Mouse (Mus musculus): ENCODE data around the gene Mcf2l. TPM values are rescaled to one million over a fixed set of nuclear protein-coding genes. Genes with fewer than 3 reads are reported as not detected.

Mcf2l gene
- polyA plus RNA-seq, 1 experiment = 2.9 TPM

DNA sequence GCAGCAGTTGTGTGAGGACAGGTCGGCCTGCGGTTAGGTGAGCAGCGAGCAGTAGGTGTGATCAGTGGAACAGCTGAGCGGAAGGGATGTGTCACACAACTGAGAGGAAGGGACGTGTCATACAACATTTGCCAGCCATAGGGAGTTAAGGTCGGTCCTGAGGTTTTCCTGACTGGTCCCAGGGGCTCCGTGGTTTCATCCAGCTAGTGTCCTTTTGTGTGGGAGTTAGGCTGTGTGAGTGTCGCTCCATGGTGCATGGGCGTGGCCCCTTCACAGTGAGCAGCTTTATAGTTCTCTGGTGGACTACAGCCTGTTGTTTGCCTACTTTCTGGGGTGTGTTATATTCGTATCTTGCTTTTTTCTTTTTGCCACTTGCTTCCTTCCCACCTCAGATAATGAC, 22.4 kb upstream of the Mcf2l start:
- H3K4me3 ChIP-seq (ENCODE audit: extremely low read depth, insufficient read depth, insufficient read length) = no peak overlapping the region
- H3K4me1 ChIP-seq (ENCODE audit: control insufficient read depth, insufficient read depth, insufficient read length) = no peaks in the 10 kb centered on the region
- DNase-seq (ENCODE audit: low read depth in 1 of 2, low spot score in 2 of 2) = no peak
- no peaks in the 10 kb centered on the region for H3K36me3 ChIP-seq (ENCODE audit: control insufficient read depth, insufficient read depth, low read length)
- TF ChIP-seq POLR2A (IDR thresholded peaks at IDR 0.05; ENCODE audit: low read depth, low read length) (no peak), CTCF (IDR thresholded peaks at IDR 0.05; ENCODE audit: extremely low read depth, insufficient read depth, insufficient read length, insufficient replicate concordance) (no peak)
- WGBS = 84% methylated on average over 10 of the region's 10 CpGs
- H3K27me3 ChIP-seq (ENCODE audit: control insufficient read depth, insufficient read depth, low read length) = no peaks in the 10 kb centered on the region
- no peak overlapping the region for H3K27ac ChIP-seq (ENCODE audit: insufficient read depth, low read length)

DNA sequence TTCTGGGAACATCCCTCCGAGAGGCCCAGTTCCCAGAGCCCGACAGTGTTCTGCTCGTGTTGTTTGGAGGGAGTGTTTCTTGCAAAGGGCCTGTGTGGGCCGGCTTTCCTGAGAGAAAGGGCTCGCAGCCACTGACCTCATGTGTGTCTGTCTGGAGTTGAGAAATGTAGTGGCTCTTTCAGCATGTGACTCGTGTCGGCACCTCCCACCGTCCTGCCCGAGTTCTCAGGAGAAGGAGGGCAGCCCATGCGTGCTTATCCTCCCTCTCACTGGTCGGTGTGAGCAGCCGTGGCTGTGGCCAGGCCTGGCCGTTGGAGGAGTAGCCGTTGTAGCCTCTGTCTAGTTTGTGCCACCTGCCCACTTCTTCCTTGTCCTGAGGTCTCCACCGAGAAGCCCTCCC, 17.6 kb upstream of the Mcf2l start:
- Histone ChIP-seq H3K4me3 (ENCODE audit: extremely low read depth, insufficient read depth, insufficient read length) (no peak overlapping the region), H3K4me1 (ENCODE audit: control insufficient read depth, insufficient read depth, insufficient read length) (no peaks in the 10 kb centered on the region), H3K27me3 (ENCODE audit: control insufficient read depth, insufficient read depth, low read length) (no peaks in the 10 kb centered on the region), H3K36me3 (ENCODE audit: control insufficient read depth, insufficient read depth, low read length) (no peaks in the 10 kb centered on the region), H3K27ac (ENCODE audit: insufficient read depth, low read length) (no peak overlapping the region)
- TF ChIP-seq CTCF (IDR thresholded peaks at IDR 0.05; ENCODE audit: extremely low read depth, insufficient read depth, insufficient read length, insufficient replicate concordance) (no peak), POLR2A (IDR thresholded peaks at IDR 0.05; ENCODE audit: low read depth, low read length) (no peak)
- DNase-seq (ENCODE audit: low read depth in 1 of 2, low spot score in 2 of 2) = no peak
- 80% methylated on average over 15 of the region's 15 CpGs for WGBS

DNA sequence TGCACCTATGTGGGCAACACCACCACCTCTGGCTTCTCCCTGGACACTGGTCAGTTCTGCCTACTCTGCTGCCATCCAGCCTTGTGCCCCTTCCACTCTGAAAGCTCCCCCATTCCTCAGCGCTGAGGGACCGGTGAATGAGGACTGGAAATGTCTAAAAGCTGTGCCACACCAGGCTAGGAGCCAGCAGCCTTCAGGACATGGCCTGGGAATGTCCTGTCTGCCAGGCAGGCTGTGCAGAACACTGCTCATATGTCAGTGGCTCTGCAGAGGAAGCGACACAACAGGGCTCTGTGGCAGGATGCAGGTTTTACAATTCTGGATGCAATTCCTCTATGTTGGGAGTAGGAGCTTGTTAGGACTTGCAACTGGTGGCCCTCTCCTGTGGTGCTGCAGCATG, 10.5 kb upstream of the Mcf2l start:
- DNase-seq (ENCODE audit: low read depth in 1 of 2, low spot score in 2 of 2) = no peak
- Histone ChIP-seq H3K27ac (ENCODE audit: insufficient read depth, low read length) (no peak overlapping the region), H3K4me3 (ENCODE audit: extremely low read depth, insufficient read depth, insufficient read length) (no peak overlapping the region), H3K4me1 (ENCODE audit: control insufficient read depth, insufficient read depth, insufficient read length) (no peaks in the 10 kb centered on the region), H3K36me3 (ENCODE audit: control insufficient read depth, insufficient read depth, low read length) (no peaks in the 10 kb centered on the region), H3K27me3 (ENCODE audit: control insufficient read depth, insufficient read depth, low read length) (no peaks in the 10 kb centered on the region)
- WGBS = 81% methylated on average over 3 of the region's 3 CpGs
- no peak for TF ChIP-seq CTCF (IDR thresholded peaks at IDR 0.05; ENCODE audit: extremely low read depth, insufficient read depth, insufficient read length, insufficient replicate concordance)
- TF ChIP-seq POLR2A (IDR thresholded peaks at IDR 0.05; ENCODE audit: low read depth, low read length) = no peak

DNA sequence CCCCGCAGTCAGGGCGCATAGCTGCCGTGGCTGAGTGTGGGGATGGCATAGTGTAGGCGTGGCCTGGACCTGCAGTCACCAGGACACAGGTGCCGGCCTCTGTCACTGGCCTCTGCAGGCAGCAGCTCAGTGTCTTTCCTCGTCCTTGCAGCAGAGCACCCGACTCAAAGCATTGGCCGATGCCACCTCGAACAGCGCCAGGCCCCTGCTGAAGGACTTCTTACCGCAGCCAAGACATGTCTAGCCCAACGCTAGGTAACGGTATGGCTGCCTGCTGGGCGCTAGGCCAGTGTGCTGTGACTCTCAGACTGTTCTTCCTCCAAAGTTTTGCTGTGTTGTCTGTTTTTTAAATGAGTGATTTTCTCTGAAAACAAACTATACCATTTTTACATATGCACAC, 10.0 kb upstream of the Mcf2l start:
- no peak for DNase-seq (ENCODE audit: low read depth in 1 of 2, low spot score in 2 of 2)
- H3K4me1 ChIP-seq (ENCODE audit: control insufficient read depth, insufficient read depth, insufficient read length) = no peaks in the 10 kb centered on the region
- H3K27me3 ChIP-seq (ENCODE audit: control insufficient read depth, insufficient read depth, low read length) = no peaks in the 10 kb centered on the region
- TF ChIP-seq POLR2A (IDR thresholded peaks at IDR 0.05; ENCODE audit: low read depth, low read length) (no peak), CTCF (IDR thresholded peaks at IDR 0.05; ENCODE audit: extremely low read depth, insufficient read depth, insufficient read length, insufficient replicate concordance) (no peak)
- H3K27ac ChIP-seq (ENCODE audit: insufficient read depth, low read length) = no peak overlapping the region
- no peaks in the 10 kb centered on the region for H3K36me3 ChIP-seq (ENCODE audit: control insufficient read depth, insufficient read depth, low read length)
- 94% methylated on average over 14 of the region's 14 CpGs for WGBS
- no peak overlapping the region for H3K4me3 ChIP-seq (ENCODE audit: extremely low read depth, insufficient read depth, insufficient read length)

DNA sequence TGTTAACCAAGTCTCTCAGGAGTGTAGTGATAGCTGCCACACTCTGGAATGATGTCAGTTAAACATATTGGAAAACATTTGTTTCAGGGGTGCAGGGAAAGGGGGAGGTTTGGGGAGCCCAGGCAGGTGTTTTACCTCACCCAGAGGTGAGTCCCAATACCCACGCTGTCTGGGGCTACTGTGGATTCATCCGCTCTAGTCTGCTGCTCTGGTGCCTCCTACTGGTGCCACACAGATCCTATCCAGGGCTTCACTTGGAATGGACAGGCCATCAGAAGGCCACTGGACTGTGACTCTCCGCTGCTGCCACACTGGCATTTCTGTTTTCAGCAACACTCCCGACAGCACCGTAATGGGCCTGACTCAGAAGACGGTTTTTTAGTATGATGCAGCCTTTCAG, 7.8 kb upstream of the Mcf2l start:
- Histone ChIP-seq H3K4me3 (ENCODE audit: extremely low read depth, insufficient read depth, insufficient read length) (no peak overlapping the region), H3K27ac (ENCODE audit: insufficient read depth, low read length) (no peak overlapping the region), H3K27me3 (ENCODE audit: control insufficient read depth, insufficient read depth, low read length) (no peaks in the 10 kb centered on the region), H3K4me1 (ENCODE audit: control insufficient read depth, insufficient read depth, insufficient read length) (no peaks in the 10 kb centered on the region), H3K36me3 (ENCODE audit: control insufficient read depth, insufficient read depth, low read length) (no peaks in the 10 kb centered on the region)
- no peak for DNase-seq (ENCODE audit: low read depth in 1 of 2, low spot score in 2 of 2)
- 95% methylated on average over 6 of the region's 6 CpGs for WGBS
- TF ChIP-seq CTCF (IDR thresholded peaks at IDR 0.05; ENCODE audit: extremely low read depth, insufficient read depth, insufficient read length, insufficient replicate concordance) (no peak), POLR2A (IDR thresholded peaks at IDR 0.05; ENCODE audit: low read depth, low read length) (no peak)

DNA sequence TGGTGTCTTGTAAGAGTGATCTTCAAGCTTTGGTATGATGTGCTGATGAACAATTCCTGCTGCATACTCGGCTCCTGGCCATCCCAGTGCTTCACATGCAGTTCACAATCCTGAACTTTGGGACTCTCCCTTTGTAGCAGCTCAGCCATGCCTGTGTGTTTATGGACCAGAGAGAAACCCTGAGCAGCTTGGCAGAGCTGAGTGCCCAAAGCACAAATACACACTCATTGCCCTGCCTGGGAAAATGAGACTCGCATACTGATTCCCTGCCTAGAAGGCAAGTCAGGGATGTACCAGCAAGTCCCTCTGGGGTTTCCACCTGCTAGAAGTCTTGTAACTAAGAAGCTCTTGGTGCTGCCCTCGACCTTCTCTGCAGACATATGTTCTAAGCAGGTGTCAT, 3.9 kb upstream of the Mcf2l start:
- no peak for DNase-seq (ENCODE audit: low read depth in 1 of 2, low spot score in 2 of 2)
- H3K27me3 ChIP-seq (ENCODE audit: control insufficient read depth, insufficient read depth, low read length) = no peaks in the 10 kb centered on the region
- H3K27ac ChIP-seq (ENCODE audit: insufficient read depth, low read length) = no peak overlapping the region
- TF ChIP-seq POLR2A (IDR thresholded peaks at IDR 0.05; ENCODE audit: low read depth, low read length) (no peak), CTCF (IDR thresholded peaks at IDR 0.05; ENCODE audit: extremely low read depth, insufficient read depth, insufficient read length, insufficient replicate concordance) (no peak)
- no peak overlapping the region for H3K4me3 ChIP-seq (ENCODE audit: extremely low read depth, insufficient read depth, insufficient read length)
- WGBS = 78% methylated on average over 3 of the region's 3 CpGs
- H3K36me3 ChIP-seq (ENCODE audit: control insufficient read depth, insufficient read depth, low read length) = no peaks in the 10 kb centered on the region
- H3K4me1 ChIP-seq (ENCODE audit: control insufficient read depth, insufficient read depth, insufficient read length) = peaks cover 5% of the 10 kb centered on the region; the same call in 1 of the 2 replicates

DNA sequence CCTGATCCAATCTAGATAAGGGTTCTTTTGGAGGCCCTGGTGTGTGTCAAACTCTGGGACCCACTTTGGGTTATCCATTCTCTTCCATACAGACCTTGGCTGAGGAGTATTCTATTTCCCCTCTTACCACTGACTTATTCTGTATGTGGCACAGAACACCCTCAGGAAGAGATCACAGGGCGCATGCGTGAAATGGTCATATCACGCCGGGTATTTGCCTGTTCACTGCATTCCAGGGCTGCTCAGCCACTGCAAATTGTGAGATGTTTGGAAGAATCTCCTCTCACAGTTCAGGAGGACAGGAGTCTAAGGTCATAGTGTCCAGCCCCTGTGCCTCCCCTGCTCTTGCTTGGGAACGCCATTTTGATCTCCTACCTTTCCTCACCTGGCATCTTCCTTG, 3.0 kb upstream of the Mcf2l start:
- 95% methylated on average over 5 of the region's 5 CpGs for WGBS
- Histone ChIP-seq H3K36me3 (ENCODE audit: control insufficient read depth, insufficient read depth, low read length) (no peaks in the 10 kb centered on the region), H3K4me1 (ENCODE audit: control insufficient read depth, insufficient read depth, insufficient read length) (peaks cover 5% of the 10 kb centered on the region; the same call in 1 of the 2 replicates), H3K27me3 (ENCODE audit: control insufficient read depth, insufficient read depth, low read length) (no peaks in the 10 kb centered on the region), H3K27ac (ENCODE audit: insufficient read depth, low read length) (no peak overlapping the region), H3K4me3 (ENCODE audit: extremely low read depth, insufficient read depth, insufficient read length) (no peak overlapping the region)
- TF ChIP-seq POLR2A (IDR thresholded peaks at IDR 0.05; ENCODE audit: low read depth, low read length) = no peak
- no peak for TF ChIP-seq CTCF (IDR thresholded peaks at IDR 0.05; ENCODE audit: extremely low read depth, insufficient read depth, insufficient read length, insufficient replicate concordance)
- DNase-seq (ENCODE audit: low read depth in 1 of 2, low spot score in 2 of 2) = no peak

Data from spleen, adult 2 months (tissue).